Mouse (Mus musculus): ENCODE data around the gene Mgat4a. TPM values are rescaled to one million over a fixed set of nuclear protein-coding genes. Genes with fewer than 3 reads are reported as not detected.
A peak's percentile ranks its signal among the peaks of the same experiment; 100 is the strongest.

The Mgat4a gene
- total and polyA plus RNA-seq, 3 experiments = 22.3 to 23.2 (median 22.9) TPM

GRCm38 (mm10) chr1:37509437-37509836 is 31.4 kb downstream of the Mgat4a start:
- no peak overlapping the region for H3K4me2 ChIP-seq (ENCODE audit: insufficient read depth, low read depth, poor library complexity, severe bottlenecking)
- no peak for DNase-seq (ENCODE audit: extremely low read depth)
- peaks cover 14% of the 10 kb centered on the region for H3K9me3 ChIP-seq (replicated peaks; ENCODE audit: low read length)
- dilution Hi-C loops (cut with MboI; ENCODE audit: extremely low pct_ligation_motif_present, extremely low pct_unique_long_range_greater_than_20kb, low sequenced_read_pairs) = no loop called here
- no peak overlapping the region for H3K4me3 ChIP-seq (replicated peaks in 1 of 3; ENCODE audit: low read depth in 2 of 3, low read length in 2 of 3, poor library complexity in 1 of 3)
- no peak overlapping the region for H3K27ac ChIP-seq (ENCODE audit: insufficient read depth, low read depth)
- H3K4me1 ChIP-seq (ENCODE audit: control insufficient read depth in 1 of 2, insufficient read depth in 2 of 2) = peaks cover 0 to 19% of the 10 kb centered on the region in 2 experiments; a peak in 2 of 4 replicates
- H3K9ac ChIP-seq (ENCODE audit: insufficient read depth, low read depth) = no peak overlapping the region
- in situ Hi-C loops (cut with MboI; ENCODE audit: low pct_ligation_motif_present, low pct_unique_long_range_greater_than_20kb, low sequenced_read_pairs) = no loop called here
- peaks cover 17% of the 10 kb centered on the region for H3K79me2 ChIP-seq (replicated peaks; ENCODE audit: control insufficient read depth, extremely low read depth, insufficient read depth, poor library complexity, severe bottlenecking)
- peaks cover 14 to 27% of the 10 kb centered on the region in 2 experiments for H3K36me3 ChIP-seq (replicated peaks in 1 of 2; ENCODE audit: control insufficient read depth in 1 of 2, insufficient read depth in 1 of 2, low read length in 1 of 2)
- no peaks in the 10 kb centered on the region for H3K27me3 ChIP-seq (replicated peaks)
- TF ChIP-seq USF1 (IDR thresholded peaks at IDR 0.05; ENCODE audit: low read depth, low read length) (no peak), MAFK (IDR thresholded peaks at IDR 0.05; ENCODE audit: insufficient replicate concordance, low read length) (no peak), NRF1 (IDR thresholded peaks at IDR 0.05; ENCODE audit: low read depth, low read length) (no peak), PAX5 (IDR thresholded peaks at IDR 0.05; ENCODE audit: low read length) (no peak), RCOR1 (conservative IDR thresholded peaks at IDR 0.05; ENCODE audit: low read depth, low read length) (no peak), GABPA (IDR thresholded peaks at IDR 0.05; ENCODE audit: insufficient replicate concordance, low read depth, low read length) (no peak), E2F4 (IDR thresholded peaks at IDR 0.05; ENCODE audit: insufficient replicate concordance, low read depth, low read length) (no peak), POLR2A (IDR thresholded peaks at IDR 0.05; ENCODE audit: low read depth, low read length) (no peak)

- peaks cover 14% of the 10 kb centered on the region for H3K9me3 ChIP-seq (replicated peaks; ENCODE audit: low read length)
- H3K4me1 ChIP-seq (ENCODE audit: control insufficient read depth in 1 of 2, insufficient read depth in 2 of 2) = peaks cover 3 to 31% of the 10 kb centered on the region in 2 experiments; a peak in 2 of 4 replicates
- no peak overlapping the region for H3K4me3 ChIP-seq (replicated peaks in 1 of 3; ENCODE audit: low read depth in 2 of 3, low read length in 2 of 3, poor library complexity in 1 of 3)
- DNase-seq (ENCODE audit: extremely low read depth) = no peak
- no peak overlapping the region for H3K4me2 ChIP-seq (ENCODE audit: insufficient read depth, low read depth, poor library complexity, severe bottlenecking)
- H3K79me2 ChIP-seq (replicated peaks; ENCODE audit: control insufficient read depth, extremely low read depth, insufficient read depth, poor library complexity, severe bottlenecking) = peaks cover 7% of the 10 kb centered on the region
- dilution Hi-C loops (cut with MboI; ENCODE audit: extremely low pct_ligation_motif_present, extremely low pct_unique_long_range_greater_than_20kb, low sequenced_read_pairs) (no loop called here), in situ Hi-C loops (cut with MboI; ENCODE audit: low pct_ligation_motif_present, low pct_unique_long_range_greater_than_20kb, low sequenced_read_pairs) (no loop called here)
- TF ChIP-seq ZMIZ1 (IDR thresholded peaks at IDR 0.05; ENCODE audit: low read depth, low read length) (no peak), CTCF (conservative IDR thresholded peaks at IDR 0.05 in 1 of 2, IDR thresholded peaks at IDR 0.05 in 1 of 2; ENCODE audit: low read depth in 2 of 2, low read length in 2 of 2) (peak in 1 of 2 experiments; percentile 41; a peak in 2 of 4 replicates), ELF1 (IDR thresholded peaks at IDR 0.05; ENCODE audit: low read depth, low read length) (no peak), SMC3 (IDR thresholded peaks at IDR 0.05; ENCODE audit: low read depth, low read length) (peak; percentile 40), RAD21 (IDR thresholded peaks at IDR 0.05; ENCODE audit: low read depth, low read length) (peak; percentile 36)
- no peaks in the 10 kb centered on the region for H3K27me3 ChIP-seq (replicated peaks)
- H3K27ac ChIP-seq (ENCODE audit: insufficient read depth, low read depth) = no peak overlapping the region
- no peak overlapping the region for H3K9ac ChIP-seq (ENCODE audit: insufficient read depth, low read depth)
- peaks cover 13 to 34% of the 10 kb centered on the region in 2 experiments for H3K36me3 ChIP-seq (replicated peaks in 1 of 2; ENCODE audit: control insufficient read depth in 1 of 2, insufficient read depth in 1 of 2, low read length in 1 of 2)
Measured at GRCm38 (mm10) chr1:37505348-37505730, 35.5 kb downstream of the Mgat4a start.

DNA sequence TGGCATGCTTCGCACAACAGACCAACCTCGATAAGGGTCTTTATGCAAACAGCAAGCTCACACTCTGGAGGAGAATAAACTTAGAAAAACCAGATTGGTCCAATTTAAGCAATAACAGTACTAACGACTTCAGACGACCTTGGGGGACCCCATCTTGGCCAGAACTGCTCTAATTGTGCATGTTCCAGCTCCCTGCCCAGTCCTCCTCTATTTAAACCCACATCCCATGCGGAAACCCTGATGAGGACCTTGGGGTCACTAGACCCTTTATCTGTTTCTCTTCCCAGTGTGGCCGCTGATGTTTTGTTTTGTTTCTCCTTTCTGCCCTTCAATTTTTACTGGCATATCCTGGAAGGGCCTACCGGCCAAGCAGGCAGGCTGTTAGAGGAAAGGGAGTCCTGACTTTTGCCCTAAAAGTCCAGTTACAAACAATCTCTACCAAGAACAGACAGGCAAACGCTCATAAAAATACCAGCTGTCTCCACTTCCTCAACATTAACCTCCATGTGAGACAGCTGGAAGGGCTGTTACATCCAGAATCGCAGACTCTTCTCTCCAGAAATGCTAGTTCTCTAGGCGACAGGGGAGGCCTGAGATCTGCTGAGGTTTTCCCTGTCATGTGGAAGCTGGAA is 36.0 kb downstream of the Mgat4a start:
- Histone ChIP-seq H3K36me3 (replicated peaks in 1 of 2; ENCODE audit: control insufficient read depth in 1 of 2, insufficient read depth in 1 of 2, low read length in 1 of 2) (peaks cover 11 to 33% of the 10 kb centered on the region in 2 experiments), H3K27me3 (replicated peaks) (no peaks in the 10 kb centered on the region), H3K9ac (ENCODE audit: insufficient read depth, low read depth) (no peak overlapping the region), H3K27ac (ENCODE audit: insufficient read depth, low read depth) (no peak overlapping the region), H3K4me3 (replicated peaks in 1 of 3; ENCODE audit: low read depth in 2 of 3, low read length in 2 of 3, poor library complexity in 1 of 3) (no peak overlapping the region), H3K4me1 (ENCODE audit: control insufficient read depth in 1 of 2, insufficient read depth in 2 of 2) (peaks cover 3 to 31% of the 10 kb centered on the region in 2 experiments; a peak in 2 of 4 replicates), H3K4me2 (ENCODE audit: insufficient read depth, low read depth, poor library complexity, severe bottlenecking) (no peak overlapping the region), H3K79me2 (replicated peaks; ENCODE audit: control insufficient read depth, extremely low read depth, insufficient read depth, poor library complexity, severe bottlenecking) (peaks cover 7% of the 10 kb centered on the region), H3K9me3 (replicated peaks; ENCODE audit: low read length) (peaks cover 14% of the 10 kb centered on the region)
- dilution Hi-C loops (cut with MboI; ENCODE audit: extremely low pct_ligation_motif_present, extremely low pct_unique_long_range_greater_than_20kb, low sequenced_read_pairs) (no loop called here), in situ Hi-C loops (cut with MboI; ENCODE audit: low pct_ligation_motif_present, low pct_unique_long_range_greater_than_20kb, low sequenced_read_pairs) (no loop called here)
- DNase-seq (ENCODE audit: extremely low read depth) = no peak
- TF ChIP-seq JUN (IDR thresholded peaks at IDR 0.05; ENCODE audit: insufficient read depth, low read depth, low read length) (no peak), TBP (conservative IDR thresholded peaks at IDR 0.05; ENCODE audit: low read depth, low read length) (no peak), TCF12 (IDR thresholded peaks at IDR 0.05; ENCODE audit: low read depth, low read length) (no peak), HCFC1 (IDR thresholded peaks at IDR 0.05; ENCODE audit: low read depth, low read length) (no peak), ELF1 (IDR thresholded peaks at IDR 0.05; ENCODE audit: low read depth, low read length) (no peak), ZC3H11A (IDR thresholded peaks at IDR 0.05; ENCODE audit: low read depth, low read length) (no peak), MXI1 (IDR thresholded peaks at IDR 0.05; ENCODE audit: low read depth, low read length) (no peak), POLR2AphosphoS2 (IDR thresholded peaks at IDR 0.05; ENCODE audit: low read depth, low read length) (no peak), IRF4 (IDR thresholded peaks at IDR 0.05; ENCODE audit: low read depth, low read length) (no peak), USF2 (conservative IDR thresholded peaks at IDR 0.05; ENCODE audit: low read depth, low read length) (no peak), MEF2A (IDR thresholded peaks at IDR 0.05; ENCODE audit: borderline replicate concordance, low read depth, low read length) (no peak), CHD1 (IDR thresholded peaks at IDR 0.05; ENCODE audit: low read depth, low read length) (no peak), E2F4 (IDR thresholded peaks at IDR 0.05; ENCODE audit: insufficient replicate concordance, low read depth, low read length) (no peak), ZNF384 (IDR thresholded peaks at IDR 0.05; ENCODE audit: low read depth, low read length) (no peak), UBTF (IDR thresholded peaks at IDR 0.05; ENCODE audit: low read depth, low read length) (no peak)
